Mouse (Mus musculus) adrenal gland (tissue): ENCODE measurements around the gene D7Ertd443e.

Experiments used
- intact Hi-C: fragments of 180-260 bp; cut with DNase I; formaldehyde crosslinking; loops from one replicate; pipeline ENCODE4 v1.15.1; 2025

D7Ertd443e gene

GRCm38 (mm10) chr7:134229899-134230298 is 155.6 kb downstream of the D7Ertd443e start:
- intact Hi-C loops, result loop anchor here (5.0 to 10.0 kb wide), 2 partner anchors 117 to 135 kb away; no protein-coding TSS in a partner anchor

GRCm38 (mm10) chr7:134227773-134228455 is 157.5 kb downstream of the D7Ertd443e start:
- intact Hi-C loops, result loop anchor here (5.0 to 10.0 kb wide), 2 partner anchors 119 to 133 kb away; no protein-coding TSS in a partner anchor

- intact Hi-C loops, result loop anchor here (5.0 to 10.0 kb wide), 2 partner anchors 120 to 132 kb away; no protein-coding TSS in a partner anchor
These were observed 158.4 kb downstream of the D7Ertd443e start for GRCm38 (mm10) chr7:134227101-134227500.

- intact Hi-C loops, result loop anchor here (5.0 to 10.0 kb wide), 2 partner anchors 121 to 131 kb away; no protein-coding TSS in a partner anchor
These were observed 159.2 kb downstream of the D7Ertd443e start for GRCm38 (mm10) chr7:134226231-134226630.

GRCm38 (mm10) chr7:134224741-134225612 is 160.5 kb downstream of the D7Ertd443e start:
- intact Hi-C loops, result loop anchor here (5.0 to 10.0 kb wide), 2 partner anchors 122 to 130 kb away; no protein-coding TSS in a partner anchor

- intact Hi-C loops, result loop anchor here (10.0 kb wide), 1 partner anchor 130 kb away; no protein-coding TSS in a partner anchor
These were observed 161.1 kb downstream of the D7Ertd443e start for GRCm38 (mm10) chr7:134224421-134224740.

- intact Hi-C loops, result loop anchor here (1.0 to 10.0 kb wide), 3 partner anchors 129 to 367 kb away; no protein-coding TSS in a partner anchor
These were observed 161.9 kb downstream of the D7Ertd443e start for GRCm38 (mm10) chr7:134223444-134224161.
